Mouse (Mus musculus) liver, postnatal 0 days (tissue): ENCODE data around the gene Mrps6.

Source experiments
- CTCF ChIP-seq: sonication (generic); IDR thresholded peaks from 2 replicates; pipeline ENCODE4 v1.5.1; 2016; ENCODE audit warnings: antibody characterized with exemption, low read depth
- EP300 ChIP-seq: IDR thresholded peaks from 2 replicates; pipeline ENCODE4 v1.6.1; 2016; ENCODE audit warnings: antibody characterized with exemption, low read depth, mild to moderate bottlenecking

DNA sequence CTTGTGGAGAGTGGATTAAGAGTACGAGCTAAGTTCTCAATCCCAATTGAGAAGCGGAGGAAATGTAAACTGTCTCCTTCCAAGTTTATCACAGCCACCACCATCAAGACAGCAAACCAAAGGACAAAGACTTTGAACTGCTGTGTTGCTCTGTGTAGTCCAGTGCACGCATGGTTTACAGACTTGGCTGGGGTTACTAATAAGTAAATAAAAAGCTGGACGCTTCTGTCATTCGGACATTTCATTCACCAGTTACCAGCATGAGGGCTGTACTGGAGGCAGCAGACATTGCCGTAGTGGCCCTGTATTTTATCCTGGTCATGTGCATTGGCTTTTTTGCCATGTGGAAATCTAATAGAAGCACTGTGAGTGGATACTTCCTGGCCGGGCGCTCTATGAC is 18.7 kb downstream of the Mrps6 start:
- TF ChIP-seq CTCF (no peak), EP300 (no peak)
